Mouse (Mus musculus): ENCODE measurements around the gene Snapc4.

The Snapc4 gene

DNA sequence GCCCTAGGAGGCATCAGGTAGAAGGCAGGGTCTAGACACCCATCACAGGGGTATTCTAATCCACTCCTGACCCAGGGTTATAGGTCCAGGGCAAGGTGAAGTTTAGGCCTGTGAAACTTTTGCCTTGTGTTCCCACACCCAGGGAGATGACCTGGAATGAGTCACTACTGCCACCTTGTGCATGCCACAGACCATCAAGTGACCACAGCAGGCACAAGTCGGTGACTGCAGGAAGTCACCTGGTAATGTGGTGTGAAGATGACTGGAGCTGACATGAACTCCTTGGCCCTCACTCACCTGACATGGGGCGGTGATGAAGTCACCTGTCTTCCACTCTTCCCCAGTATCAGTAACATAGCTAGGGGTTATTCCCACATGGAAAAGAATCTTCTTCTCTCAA is 67.6 kb downstream of the Snapc4 start:
- DNase-seq, result no peak

All from thymus, adult 18-20 months (tissue).